Mouse (Mus musculus) left cerebral cortex, adult 2 months (tissue): Measurements from ENCODE around the gene Crb3. TPM values are rescaled to one million over a fixed set of nuclear protein-coding genes. Genes with fewer than 3 reads are reported as not detected.
A peak's percentile ranks its signal among the peaks of the same experiment; 100 is the strongest.

Experiments used
- DNase-seq, 2 experiments: peaks; one replicate each; pipeline ENCODE4 v3.0.0; 2021 to 2022; ENCODE audit warnings: low spot score in 2 of 2, mixed read lengths in 1 of 2; ENCODE audit errors: extremely low spot score in 1 of 2
- H3K27ac ChIP-seq: fragments of 200-600 bp; 2 replicates; pipeline ENCODE4 v1.8.1; 2022
- H3K4me3 ChIP-seq: fragments of 200-600 bp; 2 replicates; pipeline ENCODE4 v1.8.1; 2022
- CTCF ChIP-seq: fragments of 200-600 bp; IDR thresholded peaks from 2 replicates; pipeline ENCODE4 v1.8.1; 2022; ENCODE audit warnings: antibody characterized with exemption, mild to moderate bottlenecking, moderate library complexity
- intact Hi-C: fragments of 180-260 bp; cut with DNase I; formaldehyde crosslinking; loops from one replicate; pipeline ENCODE4 v1.15.1; 2025
- long read RNA-seq, 2 experiments: library from polyadenylated mRNA; stranded (forward); transcript quantifications; one replicate each; pipeline ENCODE4 v2.0.0; 2021; ENCODE audit warnings: borderline mapping rate in 2 of 2
- total RNA-seq, 2 experiments: library from RNA; stranded (reverse); gene quantifications; 2 replicates each; pipeline ENCODE4 v1.2.3; 2021

The Crb3 gene
- under 1 TPM in 1 of 2 experiments, not detected in 1; 0.77 TPM for total RNA-seq
- long read RNA-seq, experiment 1: 0 reads
- long read RNA-seq, experiment 2, partial matches to known transcripts: 0 of 1 reads
- long read RNA-seq, experiment 2, other reads (novel, unspliced or antisense): 0 of 1 reads

DNA sequence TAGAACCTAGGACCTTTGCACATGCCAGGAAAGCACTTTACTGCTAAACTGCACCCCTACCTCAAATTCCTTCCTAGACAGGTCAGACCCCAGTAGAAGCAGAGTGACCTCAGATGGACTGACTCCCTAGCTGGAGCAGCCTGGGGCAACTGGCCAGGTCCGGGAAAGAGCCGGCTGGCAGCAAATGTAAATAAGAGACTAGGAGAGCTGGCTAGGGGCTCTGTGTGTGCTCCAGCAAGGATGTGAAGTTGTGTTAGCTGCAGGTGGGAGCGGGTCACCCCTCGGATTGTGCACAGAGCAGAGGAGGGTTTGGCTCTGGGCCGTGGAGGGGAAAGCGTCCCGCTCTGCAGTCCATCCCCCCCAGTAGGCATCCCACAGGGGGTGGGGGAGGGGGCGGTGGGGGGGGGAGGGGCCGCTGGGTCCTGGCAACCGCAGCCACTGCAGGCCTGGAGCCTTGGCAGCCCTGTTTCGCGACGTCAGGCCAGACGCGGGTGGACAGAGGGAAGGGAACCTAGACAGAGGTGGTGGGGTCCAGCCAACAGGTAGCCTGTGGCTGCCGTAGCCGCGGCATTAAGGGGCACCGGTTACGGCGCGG lies at the start of gene Crb3:
Crb3 (plus strand) TSS at position 215 of the 595 bp plus-strand sequence.
- H3K4me3 ChIP-seq: peak within 1 kb of the TSS; percentile 97
- no peak for TF ChIP-seq CTCF
- DNase-seq: peak in 1 of 2 experiments; percentile 33
- intact Hi-C loops: loop anchor here (1.0 kb wide), 1 partner anchor 68 kb away; no protein-coding TSS in a partner anchor
- peak within 1 kb of the TSS; percentile 92 for H3K27ac ChIP-seq

- H3K4me3 ChIP-seq: peak overlapping the region; percentile 82
- intact Hi-C loops: loop anchor here (1.0 kb wide), 2 partner anchors 20 to 21 kb away; partner anchors contain the start of genes Clpp and Khsrp
- DNase-seq: no peak
Observed at GRCm38 (mm10) chr17:57010911-57011235, 48.0 kb upstream of the Crb3 start.

DNA sequence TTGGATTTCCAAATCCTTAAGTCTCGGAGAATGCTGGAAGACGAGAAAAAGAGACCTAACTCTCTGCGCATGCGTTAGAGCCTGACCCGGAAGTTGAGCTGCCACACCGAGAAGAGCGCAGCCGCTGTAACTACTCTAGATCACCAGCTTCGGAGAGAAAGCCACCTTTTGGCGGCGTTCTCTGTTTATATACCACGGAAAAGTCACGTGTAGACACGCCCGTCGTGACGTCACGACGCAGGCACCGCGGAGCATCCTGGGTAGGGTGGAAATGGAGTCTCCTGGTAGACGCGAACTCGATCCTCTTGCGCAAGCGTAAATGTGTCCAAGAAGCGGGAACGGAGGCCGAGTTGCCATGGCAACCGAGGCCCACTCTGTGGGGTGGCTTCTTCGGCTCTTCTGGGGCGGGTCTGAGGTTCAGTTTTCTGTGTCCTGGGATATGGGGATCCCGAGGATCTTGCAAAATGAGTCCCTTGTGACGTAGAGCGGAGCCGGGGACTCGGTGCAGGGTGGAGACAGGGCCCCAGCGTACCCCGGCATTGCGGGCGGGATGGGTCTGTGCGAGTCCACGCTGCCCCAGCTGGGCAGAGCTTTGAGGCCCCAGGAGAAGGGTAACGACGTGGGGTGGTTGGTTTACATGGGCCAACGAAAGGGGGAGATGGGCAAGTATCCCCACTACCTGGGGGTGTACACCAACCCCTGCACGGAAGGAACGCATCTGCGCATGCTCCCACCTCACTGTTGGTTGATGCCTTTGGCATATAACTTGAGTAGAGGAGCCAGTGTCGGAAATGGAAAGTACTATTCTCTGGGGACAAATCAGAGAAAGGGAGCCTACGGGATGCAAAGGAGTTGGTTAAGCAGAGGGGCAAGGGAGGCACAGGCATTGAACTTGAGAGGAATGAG lies 47.4 kb upstream of the Crb3 start, which contains the start of the genes Gtf2f1 and Gm17949:
Gtf2f1 (minus strand) TSS at position 53 of the 906 bp plus-strand sequence.
Gm17949 (plus strand) TSS at position 234 of the 906 bp plus-strand sequence.
- Histone ChIP-seq H3K27ac (peak within 1 kb of the TSS; percentile 99), H3K4me3 (peak within 1 kb of the TSS; percentile 82)
- intact Hi-C loops: loop anchor here (1.0 kb wide), 2 partner anchors 20 to 21 kb away; partner anchors contain the start of genes Clpp and Khsrp
- TF ChIP-seq CTCF: no peak; the same call in 1 of the 2 replicates
- peak; percentile 91 to 94 for DNase-seq

More at GRCm38 (mm10) chr17:57010911-57011235, 48.0 kb upstream of the Crb3 start:
- TF ChIP-seq CTCF: no peak
- peak overlapping the region; percentile 89 for H3K27ac ChIP-seq

DNA sequence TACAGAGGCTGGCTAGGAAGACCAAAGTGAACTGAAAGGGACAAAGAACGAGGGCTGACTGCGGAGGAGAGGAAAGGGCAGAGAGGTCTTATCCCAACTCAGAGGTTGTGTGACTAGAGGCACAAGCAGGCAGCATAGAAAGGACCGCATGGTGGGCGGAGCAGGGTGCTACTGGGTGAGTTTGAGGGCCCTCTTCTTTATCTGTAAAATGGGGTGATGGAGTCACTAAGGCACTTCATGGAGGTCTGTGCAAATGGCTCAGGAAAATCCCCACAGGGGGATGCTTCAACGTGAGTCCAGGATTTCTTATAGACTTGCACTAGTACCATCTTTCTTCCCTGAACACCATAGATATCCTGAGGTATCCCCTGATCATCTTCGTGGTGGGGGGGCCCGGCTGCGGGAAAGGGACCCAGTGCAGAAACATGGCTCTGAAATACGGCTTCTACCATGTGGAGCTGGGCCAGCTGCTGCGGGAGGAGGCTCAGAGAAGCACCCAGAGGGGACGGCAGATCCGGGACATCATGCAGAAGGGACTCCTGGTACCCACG lies 46.6 kb upstream of the Crb3 start:
- intact Hi-C loops: no loop called here
- no peak for DNase-seq
- Histone ChIP-seq H3K27ac (peak overlapping the region; percentile 99), H3K4me3 (peak overlapping the region; percentile 82)
- no peak for TF ChIP-seq CTCF

- no peak overlapping the region for H3K27ac ChIP-seq
- DNase-seq: no peak
- H3K4me3 ChIP-seq: no peak overlapping the region
- no peak for TF ChIP-seq CTCF
- intact Hi-C loops: no loop called here
Observed at GRCm38 (mm10) chr17:57019693-57020092, 39.2 kb upstream of the Crb3 start.

DNA sequence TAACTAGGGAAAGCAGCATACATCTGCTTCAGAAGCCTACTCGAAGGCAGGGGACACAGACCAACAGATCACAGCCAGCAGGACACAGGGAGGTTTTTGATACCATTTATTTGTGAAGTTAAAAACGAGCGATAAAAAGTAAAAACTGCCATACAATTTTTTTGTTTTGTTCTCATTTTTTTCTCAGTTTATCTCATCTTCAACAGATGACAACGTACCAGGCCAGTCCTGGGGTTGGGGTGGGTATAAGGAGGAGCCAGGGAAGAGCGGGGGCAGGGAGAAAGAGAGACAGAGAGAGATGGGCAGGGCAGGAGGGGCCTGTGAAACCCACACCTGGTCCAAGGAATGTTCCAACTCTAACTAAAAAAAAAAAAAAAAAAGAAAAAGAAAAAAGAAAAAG lies 37.9 kb upstream of the Crb3 start:
- intact Hi-C loops: no loop called here
- no peak overlapping the region for H3K4me3 ChIP-seq
- TF ChIP-seq CTCF: no peak
- no peak overlapping the region for H3K27ac ChIP-seq
- no peak for DNase-seq

DNA sequence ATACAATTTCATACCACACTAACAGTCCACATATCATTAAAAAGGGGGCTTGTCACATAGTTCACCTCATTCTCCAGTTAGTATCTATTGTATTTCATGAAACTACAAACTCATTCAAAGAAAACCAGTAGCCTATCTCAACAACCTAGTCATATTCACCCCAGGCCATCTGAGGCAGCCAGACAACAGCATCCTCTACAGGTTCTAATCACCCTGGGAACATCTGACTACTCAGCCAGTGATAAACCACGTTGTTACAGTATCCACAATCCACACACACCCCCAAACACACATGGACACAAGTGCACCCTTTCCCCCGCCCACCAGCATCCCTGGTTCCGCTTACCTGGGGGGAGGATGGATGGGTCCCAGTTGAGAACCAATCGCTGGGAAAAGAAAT lies 31.4 kb upstream of the Crb3 start:
- H3K27ac ChIP-seq: no peak overlapping the region
- intact Hi-C loops: no loop called here
- DNase-seq: no peak
- TF ChIP-seq CTCF: no peak
- H3K4me3 ChIP-seq: no peak overlapping the region

DNA sequence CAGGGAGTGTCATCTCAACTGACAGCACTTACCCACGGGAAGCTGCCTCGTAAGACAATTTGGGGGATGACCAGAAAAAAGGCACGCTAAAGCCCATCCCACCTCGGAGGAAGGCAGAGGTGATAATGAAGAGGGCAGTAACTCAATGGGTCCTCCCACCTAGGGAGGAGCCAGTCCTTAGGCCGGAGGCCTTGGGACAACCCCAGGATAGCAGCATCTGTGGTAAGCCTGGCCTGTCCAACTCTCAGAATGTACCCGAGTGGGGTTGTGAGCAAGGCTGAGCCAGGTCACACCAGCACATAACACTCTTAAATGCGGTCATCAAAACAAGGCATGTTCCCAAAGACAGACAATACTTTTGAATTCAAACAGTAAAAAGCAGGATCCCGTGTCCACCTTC lies 29.2 kb upstream of the Crb3 start:
- H3K4me3 ChIP-seq: peak overlapping the region; percentile 63
- DNase-seq: no peak
- TF ChIP-seq CTCF: no peak
- intact Hi-C loops: no loop called here
- H3K27ac ChIP-seq: no peak overlapping the region

DNA sequence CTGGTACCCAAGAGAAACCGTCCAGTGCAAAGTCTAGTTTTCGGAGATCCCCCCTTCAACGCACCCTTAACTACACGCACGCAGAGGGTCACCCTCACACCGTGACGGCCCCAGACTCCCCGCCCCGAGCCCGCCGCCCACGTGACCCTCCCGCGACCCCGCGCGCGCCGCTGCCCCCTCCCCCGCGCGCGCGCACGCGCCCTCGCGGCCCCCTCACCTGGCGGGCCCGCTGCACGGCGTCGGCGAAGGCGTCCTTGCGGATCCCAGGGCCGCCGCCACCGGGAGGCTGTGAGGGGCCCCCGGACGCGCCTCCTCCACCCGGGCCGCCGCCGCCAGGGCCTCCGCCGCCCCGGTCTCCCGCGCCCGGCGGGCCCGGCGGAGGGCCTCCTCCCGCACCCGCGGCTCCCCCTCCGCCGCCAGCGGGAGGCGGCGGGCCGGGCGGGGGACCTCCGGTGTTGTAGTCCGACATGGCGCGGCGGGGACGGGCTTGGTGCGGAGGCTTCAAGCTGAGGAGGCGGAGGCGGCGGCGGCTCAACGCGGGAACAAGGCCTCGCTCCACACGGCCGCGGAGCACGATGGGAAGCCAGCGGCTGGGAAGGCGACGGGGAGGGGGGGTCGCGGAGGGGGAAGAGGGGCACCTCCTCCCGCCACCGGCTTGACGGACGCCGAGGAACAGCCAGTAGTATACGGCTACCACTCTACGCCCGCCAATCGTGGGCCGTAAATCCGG lies 27.8 kb upstream of the Crb3 start, which contains the start of gene Khsrp:
Khsrp (minus strand) TSS at position 592 of the 730 bp plus-strand sequence.
- DNase-seq: peak; percentile 46 to 55
- intact Hi-C loops: loop anchor here (1.0 kb wide), 1 partner anchor 20 kb away; the partner anchor contains the start of genes Gm17949 and Gtf2f1
- Histone ChIP-seq H3K27ac (peak within 1 kb of the TSS; percentile 89), H3K4me3 (peak within 1 kb of the TSS; percentile 63)
- TF ChIP-seq CTCF: no peak

DNA sequence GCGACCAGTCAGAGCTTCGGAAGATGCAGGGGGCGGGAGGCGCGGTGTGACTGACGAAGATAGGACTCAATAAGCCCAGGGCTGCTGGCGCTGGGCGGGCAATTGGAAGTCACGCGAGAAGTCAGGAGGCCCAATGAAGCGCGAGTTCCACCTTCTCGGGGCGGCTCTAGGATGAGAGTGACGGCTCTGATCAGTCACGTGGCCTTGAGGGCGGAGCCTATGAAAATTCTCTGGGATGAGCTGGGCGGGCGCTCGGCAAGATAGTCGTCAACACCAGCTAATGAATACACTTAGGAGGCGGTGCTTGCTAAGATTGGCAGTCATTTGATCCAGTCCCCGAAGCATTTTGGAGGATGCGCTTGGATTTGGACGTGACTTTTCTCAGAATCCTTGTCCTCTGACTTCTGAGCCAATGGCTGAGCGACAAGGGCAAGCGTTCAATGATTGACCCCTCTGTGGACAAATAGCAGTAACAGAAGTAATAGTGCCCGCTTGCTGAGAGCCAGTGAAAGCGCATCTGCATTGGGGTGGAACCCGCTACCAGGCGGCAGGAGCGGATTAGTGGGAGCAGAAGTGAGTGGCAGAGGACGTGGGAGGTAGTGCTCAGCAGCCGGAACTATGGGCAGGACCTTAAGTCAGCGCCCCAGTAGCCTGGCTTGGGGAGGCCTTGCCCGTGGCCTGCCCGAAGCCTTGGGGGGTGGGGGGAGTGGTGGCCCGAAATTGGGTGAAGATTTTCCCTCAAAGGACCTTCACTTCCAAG lies 27.1 kb upstream of the Crb3 start:
- intact Hi-C loops: loop anchor here (1.0 to 2.0 kb wide), 3 partner anchors 21 to 41 kb away; partner anchors contain the start of genes Clpp, Gm17949 and Gtf2f1
- TF ChIP-seq CTCF: no peak; the same call in 1 of the 2 replicates
- peak; percentile 98 to 100 for DNase-seq
- peak overlapping the region; percentile 89 for H3K27ac ChIP-seq
- H3K4me3 ChIP-seq: peak overlapping the region; percentile 48
